Comparison of ENCODE assay signal across 23 mouse cellular contexts in the genomic region with DNA sequence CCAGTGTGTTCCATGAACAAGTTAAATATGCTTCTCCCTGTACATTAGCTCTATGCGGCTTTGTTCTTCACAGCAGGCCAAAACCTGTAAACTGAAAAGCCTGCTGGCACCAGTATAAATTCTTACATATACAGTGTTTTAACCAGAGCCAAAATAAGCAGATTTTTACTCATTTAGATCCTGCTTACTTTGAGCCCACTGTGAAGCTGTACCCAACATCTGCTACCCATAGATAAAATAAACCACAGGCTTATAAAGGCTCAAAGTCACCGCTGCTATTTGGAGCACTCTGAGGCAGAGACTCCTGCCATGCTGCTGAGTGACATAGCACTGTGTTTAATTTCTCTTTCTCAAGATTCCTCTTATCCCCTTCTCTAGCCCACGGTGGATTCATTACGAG.
DNase-seq lines count a peak whose midpoint lies in the region; ATAC-seq lines count a peak whose summit lies in the region.
"Had no signal": no experiment of that assay in that cellular context is flagged by ENCODE, and none has a peak within 500 bp of the region (broad histone marks: within the 10 kb centered on the region; RNA-seq: fewer than 3 reads in every experiment).

No protein-coding gene starts in this region.

- no peaks in the 10 kb centered on the region for H3K4me1 ChIP-seq in neural tube, embryonic 14.5 days (ENCODE audit: control insufficient read depth, insufficient read depth, low read length)
- no peaks in the 10 kb centered on the region for H3K4me1 ChIP-seq in neural tube, embryonic 15.5 days
- H3K4me1 ChIP-seq: embryonic facial prominence, embryonic 13.5 days; forebrain, embryonic 15.5 days; neural tube, embryonic 13.5 days had no signal

- ATAC-seq in neural tube, embryonic 14.5 days (ENCODE audit: low read depth) = peak; percentile 14; the same call in 1 of the 2 replicates
- ATAC-seq in neural tube, embryonic 15.5 days (ENCODE audit: low FRiP score) = no peak
- ATAC-seq: forebrain, embryonic 15.5 days; midbrain, embryonic 16.5 days had no signal

- H3K9me3 ChIP-seq in neural tube, embryonic 14.5 days (ENCODE audit: control insufficient read depth, low read length) = no peaks in the 10 kb centered on the region; the same call in 1 of the 2 replicates
- H3K9me3 ChIP-seq in neural tube, embryonic 15.5 days (replicated peaks) = no peaks in the 10 kb centered on the region
- H3K9me3 ChIP-seq: embryonic facial prominence, embryonic 13.5 days; forebrain, embryonic 15.5 days; neural tube, embryonic 13.5 days had no signal

- no peaks in the 10 kb centered on the region for H3K27me3 ChIP-seq in neural tube, embryonic 14.5 days (ENCODE audit: control insufficient read depth, insufficient read depth, low read length)
- no peaks in the 10 kb centered on the region for H3K27me3 ChIP-seq in neural tube, embryonic 15.5 days (replicated peaks)
- H3K27me3 ChIP-seq: embryonic facial prominence, embryonic 13.5 days; forebrain, embryonic 15.5 days; neural tube, embryonic 13.5 days had no signal

- 81% methylated on average over 4 of the region's 4 CpGs for WGBS in neural tube, embryonic 14.5 days
- 82% methylated on average over 4 of the region's 4 CpGs for WGBS in neural tube, embryonic 15.5 days

- peak; percentile 3 for DNase-seq in embryo, embryonic 11 days
- no peak for DNase-seq in embryo, embryonic 10 days (ENCODE audit: low spot score)
- DNase-seq in left cerebral cortex, adult 11 months (ENCODE audit: low spot score) = peak; percentile 2
- DNase-seq in left cerebral cortex, adult 8-10 months (ENCODE audit: low spot score in 2 of 2) = no peak
- DNase-seq in telencephalon, adult 2 months (ENCODE audit: low read depth, low spot score) = peak; percentile 54
- no peak for DNase-seq in thymus, adult 18-20 months
- DNase-seq: adrenal gland, postnatal 14 days; cerebellum, adult 11 months; cerebellum, adult 9-11 months; heart, postnatal 4 days; kidney, adult 2 months; kidney, postnatal 10 days; lung, embryonic 14.5 days; right cerebral cortex, adult 18-20 months had no signal

- H3K27ac ChIP-seq in neural tube, embryonic 14.5 days (ENCODE audit: low read depth, low read length) = no peak overlapping the region
- H3K27ac ChIP-seq in neural tube, embryonic 15.5 days (replicated peaks) = no peak overlapping the region
- H3K27ac ChIP-seq: embryonic facial prominence, embryonic 13.5 days; forebrain, embryonic 15.5 days; hindbrain, embryonic 14.5 days; liver, embryonic 14.5 days; neural tube, embryonic 13.5 days had no signal

- no peak overlapping the region for H3K4me2 ChIP-seq in neural tube, embryonic 14.5 days (ENCODE audit: low read depth, low read length)
- no peak overlapping the region for H3K4me2 ChIP-seq in neural tube, embryonic 15.5 days
- H3K4me2 ChIP-seq: embryonic facial prominence, embryonic 13.5 days; forebrain, embryonic 15.5 days; hindbrain, embryonic 14.5 days; lung, embryonic 14.5 days; neural tube, embryonic 13.5 days had no signal

- H3K36me3 ChIP-seq in neural tube, embryonic 14.5 days (ENCODE audit: control insufficient read depth, insufficient read depth, low read length) = no peaks in the 10 kb centered on the region
- no peaks in the 10 kb centered on the region for H3K36me3 ChIP-seq in neural tube, embryonic 15.5 days
- H3K36me3 ChIP-seq: embryonic facial prominence, embryonic 13.5 days; forebrain, embryonic 15.5 days; neural tube, embryonic 13.5 days had no signal

- no peak overlapping the region for H3K4me3 ChIP-seq in neural tube, embryonic 14.5 days (ENCODE audit: low read depth, low read length)
- no peak overlapping the region for H3K4me3 ChIP-seq in neural tube, embryonic 15.5 days (replicated peaks)
- H3K4me3 ChIP-seq: embryonic facial prominence, embryonic 13.5 days; forebrain, embryonic 15.5 days; myocyte; neural tube, embryonic 13.5 days had no signal

- H3K9ac ChIP-seq in neural tube, embryonic 14.5 days (replicated peaks; ENCODE audit: low read depth, low read length) = no peak overlapping the region
- no peak overlapping the region for H3K9ac ChIP-seq in neural tube, embryonic 15.5 days (replicated peaks)
- H3K9ac ChIP-seq: embryonic facial prominence, embryonic 13.5 days; forebrain, embryonic 15.5 days; hindbrain, embryonic 14.5 days; liver, embryonic 14.5 days; lung, embryonic 14.5 days; neural tube, embryonic 13.5 days had no signal

Comparison
In these comparisons a context has a peak if more than half of its experiments do, and no peak if none do; other contexts are left out.
1. DNase-seq: peak in embryo, embryonic 11 days (single experiment), left cerebral cortex, adult 11 months (single experiment) and telencephalon, adult 2 months (single experiment); none in embryo, embryonic 10 days (single experiment), left cerebral cortex, adult 8-10 months (0 of 2) and thymus, adult 18-20 months (0 of 2).